Mouse (Mus musculus) heart, embryonic 12.5 days (tissue): ENCODE measurements around the gene Psors1c2. TPM values are rescaled to one million over a fixed set of nuclear protein-coding genes. Genes with fewer than 3 reads are reported as not detected.

ENCODE experiments used
- polyA plus RNA-seq: library from polyadenylated mRNA; unstranded; fragments of >200 nt; fragmentation: Nextera tagmentation; extraction: Ambion mirVana; gene quantifications from 2 replicates; pipeline ENCODE4 v1.2.1, GENCODE M21; 2016

Psors1c2 gene
- polyA plus RNA-seq, 1 experiment from 2014 or later, result 0.49 TPM

Other genes with a start within 250 kb of the Psors1c2 start
- gene H2-Q1, start 212.8 kb upstream of the Psors1c2 start, polyA plus RNA-seq, result 0.08 and 0.14 TPM in 2 replicates
- 4.1 and 5.0 TPM in 2 replicates for gene H2-Q2, start 191.0 kb upstream of the Psors1c2 start, polyA plus RNA-seq
- gene H2-Q4, start 153.6 kb upstream of the Psors1c2 start, polyA plus RNA-seq, result 1.9 and 2.5 TPM in 2 replicates
- 0.57 TPM in 1 of 2 replicates, not detected in the other for gene H2-Q6, start 108.4 kb upstream of the Psors1c2 start, polyA plus RNA-seq
- gene H2-Q7, start 94.0 kb upstream of the Psors1c2 start, polyA plus RNA-seq, result 0.83 and 1.0 TPM in 2 replicates
- gene H2-Q10, start 63.1 kb upstream of the Psors1c2 start, polyA plus RNA-seq, result 0.31 and 1.2 TPM in 2 replicates
- not detected in 2 replicates for gene Pou5f1, start 27.2 kb upstream of the Psors1c2 start, polyA plus RNA-seq
- gene Tcf19, start 16.4 kb upstream of the Psors1c2 start, polyA plus RNA-seq, result 49.6 and 49.8 TPM in 2 replicates
- 15.9 and 17.7 TPM in 2 replicates for gene Cchcr1, start 16.1 kb upstream of the Psors1c2 start, polyA plus RNA-seq
- gene Cdsn, start 18.9 kb downstream of the Psors1c2 start, polyA plus RNA-seq, result 0.46 and 0.72 TPM in 2 replicates
- gene 2300002M23Rik, start 34.2 kb downstream of the Psors1c2 start, polyA plus RNA-seq, result not detected in 2 replicates
- not detected in 2 replicates for gene Sfta2, start 68.3 kb downstream of the Psors1c2 start, polyA plus RNA-seq
- gene Gm9573, start 93.4 kb downstream of the Psors1c2 start, polyA plus RNA-seq, result not detected in 2 replicates
- gene Mucl3, start 110.5 kb downstream of the Psors1c2 start, polyA plus RNA-seq, result 0.14 and 0.37 TPM in 2 replicates
- gene Vars2, start 134.4 kb downstream of the Psors1c2 start, polyA plus RNA-seq, result 16.1 and 17.4 TPM in 2 replicates
- 22.2 and 24.5 TPM in 2 replicates for gene Gtf2h4, start 140.5 kb downstream of the Psors1c2 start, polyA plus RNA-seq
- gene Ddr1, start 171.4 kb downstream of the Psors1c2 start, polyA plus RNA-seq, result 162 and 167 TPM in 2 replicates